Mouse (Mus musculus): Measurements from ENCODE around the gene Wt1. TPM values are rescaled to one million over a fixed set of nuclear protein-coding genes. Genes with fewer than 3 reads are reported as not detected.

Wt1 gene
- polyA plus RNA-seq, 1 experiment: 40.2 TPM

GRCm38 (mm10) chr2:105206563-105207174 is 80.3 kb downstream of the Wt1 start:
- Histone ChIP-seq H3K27ac (ENCODE audit: control insufficient read depth, insufficient read depth, low read depth, low read length) (no peak overlapping the region), H3K4me1 (ENCODE audit: control insufficient read depth, insufficient read depth, low read length) (no peaks in the 10 kb centered on the region), H3K36me3 (ENCODE audit: control insufficient read depth, insufficient read depth, low read length) (no peaks in the 10 kb centered on the region), H3K27me3 (ENCODE audit: control insufficient read depth, insufficient read depth, low read length) (no peaks in the 10 kb centered on the region), H3K4me3 (ENCODE audit: control insufficient read depth, low read depth, low read length) (no peak overlapping the region)
- TF ChIP-seq POLR2A (IDR thresholded peaks at IDR 0.05; ENCODE audit: control insufficient read depth, low read depth, low read length): no peak
- no peak for TF ChIP-seq CTCF (IDR thresholded peaks at IDR 0.05; ENCODE audit: control insufficient read depth, insufficient read depth, insufficient replicate concordance, low read depth, low read length)

- TF ChIP-seq CTCF (IDR thresholded peaks at IDR 0.05; ENCODE audit: control insufficient read depth, insufficient read depth, insufficient replicate concordance, low read depth, low read length): no peak
- TF ChIP-seq POLR2A (IDR thresholded peaks at IDR 0.05; ENCODE audit: control insufficient read depth, low read depth, low read length): no peak
- H3K27me3 ChIP-seq (ENCODE audit: control insufficient read depth, insufficient read depth, low read length): no peaks in the 10 kb centered on the region
- no peaks in the 10 kb centered on the region for H3K4me1 ChIP-seq (ENCODE audit: control insufficient read depth, insufficient read depth, low read length)
- no peaks in the 10 kb centered on the region for H3K36me3 ChIP-seq (ENCODE audit: control insufficient read depth, insufficient read depth, low read length)
- H3K4me3 ChIP-seq (ENCODE audit: control insufficient read depth, low read depth, low read length): no peak overlapping the region
- no peak overlapping the region for H3K27ac ChIP-seq (ENCODE audit: control insufficient read depth, insufficient read depth, low read depth, low read length)
Measured at GRCm38 (mm10) chr2:105212839-105213238, 86.5 kb downstream of the Wt1 start.

DNA sequence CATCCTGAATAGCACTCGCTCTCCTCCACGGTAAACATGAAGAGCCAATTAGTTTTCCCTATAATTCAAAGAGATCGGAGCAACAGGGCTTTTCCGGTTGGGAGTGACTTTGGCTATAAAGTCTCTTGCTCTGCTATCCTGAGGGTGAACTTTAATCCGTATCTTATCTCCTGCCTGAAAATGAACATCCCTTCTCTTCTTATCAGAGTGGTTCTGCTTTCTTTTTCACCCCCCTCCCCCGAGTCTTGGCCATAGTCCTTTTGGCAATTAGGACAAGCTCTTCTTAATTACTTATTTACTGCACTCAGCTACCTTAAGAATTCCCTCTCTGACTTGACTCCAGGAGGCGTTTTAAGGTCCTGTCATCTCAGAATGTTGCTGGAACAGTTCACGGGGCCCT is 89.6 kb downstream of the Wt1 start:
- no peak overlapping the region for H3K27ac ChIP-seq (ENCODE audit: control insufficient read depth, insufficient read depth, low read depth, low read length)
- no peak overlapping the region for H3K4me3 ChIP-seq (ENCODE audit: control insufficient read depth, low read depth, low read length)
- H3K36me3 ChIP-seq (ENCODE audit: control insufficient read depth, insufficient read depth, low read length): no peaks in the 10 kb centered on the region
- no peaks in the 10 kb centered on the region for H3K27me3 ChIP-seq (ENCODE audit: control insufficient read depth, insufficient read depth, low read length)
- H3K4me1 ChIP-seq (ENCODE audit: control insufficient read depth, insufficient read depth, low read length): no peaks in the 10 kb centered on the region
- TF ChIP-seq POLR2A (IDR thresholded peaks at IDR 0.05; ENCODE audit: control insufficient read depth, low read depth, low read length): no peak
- no peak for TF ChIP-seq CTCF (IDR thresholded peaks at IDR 0.05; ENCODE audit: control insufficient read depth, insufficient read depth, insufficient replicate concordance, low read depth, low read length)

- Histone ChIP-seq H3K27me3 (ENCODE audit: control insufficient read depth, insufficient read depth, low read length) (no peaks in the 10 kb centered on the region), H3K4me1 (ENCODE audit: control insufficient read depth, insufficient read depth, low read length) (peaks cover 2% of the 10 kb centered on the region; the same call in 1 of the 2 replicates), H3K36me3 (ENCODE audit: control insufficient read depth, insufficient read depth, low read length) (no peaks in the 10 kb centered on the region), H3K27ac (ENCODE audit: control insufficient read depth, insufficient read depth, low read depth, low read length) (no peak overlapping the region), H3K4me3 (ENCODE audit: control insufficient read depth, low read depth, low read length) (no peak overlapping the region)
- no peak for TF ChIP-seq POLR2A (IDR thresholded peaks at IDR 0.05; ENCODE audit: control insufficient read depth, low read depth, low read length)
- no peak for TF ChIP-seq CTCF (IDR thresholded peaks at IDR 0.05; ENCODE audit: control insufficient read depth, insufficient read depth, insufficient replicate concordance, low read depth, low read length)
Measured at GRCm38 (mm10) chr2:105219229-105219628, 92.9 kb downstream of the Wt1 start.

- no peaks in the 10 kb centered on the region for H3K36me3 ChIP-seq (ENCODE audit: control insufficient read depth, insufficient read depth, low read length)
- TF ChIP-seq CTCF (IDR thresholded peaks at IDR 0.05; ENCODE audit: control insufficient read depth, insufficient read depth, insufficient replicate concordance, low read depth, low read length) (no peak), POLR2A (IDR thresholded peaks at IDR 0.05; ENCODE audit: control insufficient read depth, low read depth, low read length) (no peak)
- peaks cover 4% of the 10 kb centered on the region; the same call in 1 of the 2 replicates for H3K4me1 ChIP-seq (ENCODE audit: control insufficient read depth, insufficient read depth, low read length)
- no peak overlapping the region for H3K4me3 ChIP-seq (ENCODE audit: control insufficient read depth, low read depth, low read length)
- H3K27ac ChIP-seq (ENCODE audit: control insufficient read depth, insufficient read depth, low read depth, low read length): no peak overlapping the region
- no peaks in the 10 kb centered on the region for H3K27me3 ChIP-seq (ENCODE audit: control insufficient read depth, insufficient read depth, low read length)
Measured at GRCm38 (mm10) chr2:105219664-105220063, 93.3 kb downstream of the Wt1 start.

- Histone ChIP-seq H3K36me3 (ENCODE audit: control insufficient read depth, insufficient read depth, low read length) (no peaks in the 10 kb centered on the region), H3K27ac (ENCODE audit: control insufficient read depth, insufficient read depth, low read depth, low read length) (no peak overlapping the region), H3K4me1 (ENCODE audit: control insufficient read depth, insufficient read depth, low read length) (peaks cover 4% of the 10 kb centered on the region; the same call in 1 of the 2 replicates), H3K4me3 (ENCODE audit: control insufficient read depth, low read depth, low read length) (no peak overlapping the region), H3K27me3 (ENCODE audit: control insufficient read depth, insufficient read depth, low read length) (no peaks in the 10 kb centered on the region)
- TF ChIP-seq CTCF (IDR thresholded peaks at IDR 0.05; ENCODE audit: control insufficient read depth, insufficient read depth, insufficient replicate concordance, low read depth, low read length) (no peak), POLR2A (IDR thresholded peaks at IDR 0.05; ENCODE audit: control insufficient read depth, low read depth, low read length) (no peak)
Measured at GRCm38 (mm10) chr2:105220738-105221303, 94.5 kb downstream of the Wt1 start.

Other genes starting within 250 kb of the Wt1 start
- 28.3 and 29.7 TPM in 2 replicates for gene Eif3m, start 109.4 kb upstream of the Wt1 start, polyA plus RNA-seq (2012; rRNA removed)
- gene Gm11060, start 34.5 kb upstream of the Wt1 start, polyA plus RNA-seq (2012; rRNA removed): not detected in 2 replicates
- 0.56 and 1.2 TPM in 2 replicates for gene Them7, start 97.8 kb downstream of the Wt1 start, polyA plus RNA-seq (2012; rRNA removed)